16 mouse cellular contexts compared by ENCODE assay signal in the genomic region with DNA sequence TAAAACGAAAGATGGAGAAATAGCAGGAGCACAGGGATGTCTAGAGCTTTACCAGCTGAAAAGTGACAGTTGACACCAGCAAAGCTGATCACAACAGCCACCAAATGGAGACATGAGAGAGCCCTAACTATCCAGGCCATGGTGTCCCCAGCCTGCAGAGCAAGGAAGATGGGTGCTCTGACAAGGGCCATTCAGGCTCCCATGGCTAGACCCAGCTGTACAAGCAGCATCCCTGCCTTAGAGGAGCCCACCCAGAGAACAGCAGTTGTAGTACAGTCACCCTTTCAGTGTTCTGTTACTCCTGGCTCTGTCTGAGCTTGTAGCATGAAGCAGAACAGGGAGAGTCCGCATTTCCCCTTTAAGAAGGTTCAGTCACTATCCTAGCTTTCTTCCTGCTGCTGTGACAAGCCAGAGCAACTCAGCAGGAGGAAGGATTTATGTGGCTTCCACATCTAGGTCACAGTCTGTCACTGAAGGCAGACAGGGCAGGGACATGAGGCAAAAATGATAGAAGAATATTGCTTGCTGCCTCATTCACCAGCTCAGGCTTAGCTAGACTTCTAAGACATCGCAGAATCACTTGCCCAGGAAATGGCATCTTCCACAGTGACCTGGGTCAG. TPM values are rescaled to one million over a fixed set of nuclear protein-coding genes. Genes with fewer than 3 reads are reported as not detected.
DNase-seq lines count a peak whose midpoint lies in the region; ATAC-seq and TF ChIP-seq lines count a peak whose summit lies in the region.
"Had no signal": no experiment of that assay in that cellular context is flagged by ENCODE, and none has a peak within 500 bp of the region (broad histone marks: within the 10 kb centered on the region; RNA-seq: fewer than 3 reads in every experiment).

No protein-coding gene starts in this region.

- TF ChIP-seq EP300 in stomach, postnatal 0 days (optimal IDR thresholded peaks at IDR 0.05): no peak

- H3K4me2 ChIP-seq in midbrain, embryonic 15.5 days: no peak overlapping the region
- H3K4me2 ChIP-seq in midbrain, embryonic 14.5 days (ENCODE audit: low read length): no peak overlapping the region
- no peak overlapping the region for H3K4me2 ChIP-seq in stomach, postnatal 0 days (replicated peaks; ENCODE audit: low read depth)
- H3K4me2 ChIP-seq: embryonic facial prominence, embryonic 15.5 days; heart, embryonic 13.5 days had no signal

- H3K4me3 ChIP-seq in midbrain, embryonic 15.5 days: no peak overlapping the region
- no peak overlapping the region for H3K4me3 ChIP-seq in midbrain, embryonic 14.5 days (replicated peaks; ENCODE audit: low read depth, low read length)
- H3K4me3 ChIP-seq in stomach, postnatal 0 days (ENCODE audit: low read depth, low read length): no peak overlapping the region
- H3K4me3 ChIP-seq in lung, adult 2 months (replicated peaks; ENCODE audit: extremely low read depth, low read depth, low read length): no peak overlapping the region
- H3K4me3 ChIP-seq: embryonic facial prominence, embryonic 15.5 days; heart, embryonic 13.5 days; myocyte had no signal

- no peak for TF ChIP-seq CTCF in stomach, postnatal 0 days (IDR thresholded peaks at IDR 0.05; ENCODE audit: low read depth)
- TF ChIP-seq CTCF in lung, adult 2 months (IDR thresholded peaks at IDR 0.05; ENCODE audit: insufficient read depth, low read length): no peak

- H3K9me3 ChIP-seq in midbrain, embryonic 15.5 days: no peaks in the 10 kb centered on the region
- no peaks in the 10 kb centered on the region for H3K9me3 ChIP-seq in midbrain, embryonic 14.5 days (ENCODE audit: control insufficient read depth, low read length)
- H3K9me3 ChIP-seq in stomach, postnatal 0 days (ENCODE audit: control insufficient read depth, low read length): no peaks in the 10 kb centered on the region
- H3K9me3 ChIP-seq: embryonic facial prominence, embryonic 15.5 days; heart, embryonic 13.5 days had no signal

- peaks cover 27% of the 10 kb centered on the region for H3K4me1 ChIP-seq in midbrain, embryonic 15.5 days
- peaks cover 19% of the 10 kb centered on the region for H3K4me1 ChIP-seq in midbrain, embryonic 14.5 days (ENCODE audit: control insufficient read depth, insufficient read depth, low read length)
- 0 out of 2 replicates have a peak, but pooled peaks cover 2% of the 10 kb centered on the region for H3K4me1 ChIP-seq in stomach, postnatal 0 days (replicated peaks; ENCODE audit: control insufficient read depth, insufficient read depth)
- peaks cover 3% of the 10 kb centered on the region; the same call in 1 of the 2 replicates for H3K4me1 ChIP-seq in lung, adult 2 months (ENCODE audit: control insufficient read depth, insufficient read depth, low read length)

- H3K27ac ChIP-seq in midbrain, embryonic 15.5 days: 0 out of 2 replicates have a peak overlapping the region, but pooled peaks have one; percentile 9
- no peak overlapping the region for H3K27ac ChIP-seq in midbrain, embryonic 14.5 days (replicated peaks; ENCODE audit: low read depth, low read length)
- no peak overlapping the region for H3K27ac ChIP-seq in stomach, postnatal 0 days (replicated peaks)
- H3K27ac ChIP-seq: embryonic facial prominence, embryonic 15.5 days; heart, embryonic 13.5 days had no signal

- no peak for DNase-seq in frontal cortex, adult 2 months (ENCODE audit: extremely low spot score in 1 of 2, low spot score in 1 of 2)
- DNase-seq in midbrain, embryonic 14.5 days: no peak
- peak; percentile 47 to 50 for DNase-seq in cerebellum, postnatal 14 days
- DNase-seq in stomach, postnatal 0 days (ENCODE audit: low spot score): peak; percentile 8
- DNase-seq in thymus, postnatal 36 days: no peak
- DNase-seq in lung, adult 2 months: no peak
- DNase-seq: layer of hippocampus, adult 9-11 months; thymus, postnatal 4 days had no signal

- WGBS in midbrain, embryonic 15.5 days: 84% methylated on average over 3 of the region's 3 CpGs
- WGBS in midbrain, embryonic 14.5 days: 86% methylated on average over 3 of the region's 3 CpGs
- 74% methylated on average over 3 of the region's 3 CpGs for WGBS in stomach, postnatal 0 days
- WGBS in lung, adult 2 months: 81% methylated on average over 3 of the region's 3 CpGs

- H3K9ac ChIP-seq in midbrain, embryonic 15.5 days: no peak overlapping the region
- no peak overlapping the region for H3K9ac ChIP-seq in midbrain, embryonic 14.5 days (replicated peaks; ENCODE audit: low read length)
- H3K9ac ChIP-seq in stomach, postnatal 0 days (ENCODE audit: low read length): no peak overlapping the region
- H3K9ac ChIP-seq: embryonic facial prominence, embryonic 15.5 days; heart, embryonic 13.5 days had no signal

- peak; percentile 26; the same call in 1 of the 2 replicates for ATAC-seq in frontal cortex, adult (ENCODE audit: low TSS enrichment)
- ATAC-seq in midbrain, embryonic 15.5 days (replicated peaks): no peak
- no peak for ATAC-seq in midbrain, embryonic 14.5 days (ENCODE audit: low FRiP score, low TSS enrichment)
- no peak for ATAC-seq in stomach, postnatal 0 days (ENCODE audit: low FRiP score, low TSS enrichment)
- ATAC-seq: forebrain, embryonic 14.5 days; intestine, embryonic 16.5 days; Patski had no signal

- H3K27me3 ChIP-seq in midbrain, embryonic 15.5 days (replicated peaks): no peaks in the 10 kb centered on the region
- no peaks in the 10 kb centered on the region for H3K27me3 ChIP-seq in midbrain, embryonic 14.5 days (ENCODE audit: control insufficient read depth, insufficient read depth, low read length)
- H3K27me3 ChIP-seq in stomach, postnatal 0 days (ENCODE audit: control insufficient read depth, insufficient read depth, low read length): no peaks in the 10 kb centered on the region
- H3K27me3 ChIP-seq: embryonic facial prominence, embryonic 15.5 days; heart, embryonic 13.5 days; Patski had no signal

- no peak for TF ChIP-seq POLR2A in lung, adult 2 months (IDR thresholded peaks at IDR 0.05; ENCODE audit: borderline replicate concordance, extremely low read depth, low read depth, low read length)

- no peaks in the 10 kb centered on the region for H3K36me3 ChIP-seq in midbrain, embryonic 15.5 days (replicated peaks)
- no peaks in the 10 kb centered on the region for H3K36me3 ChIP-seq in midbrain, embryonic 14.5 days (ENCODE audit: control insufficient read depth, insufficient read depth, low read length)
- H3K36me3 ChIP-seq in stomach, postnatal 0 days (ENCODE audit: control insufficient read depth, insufficient read depth, low read length): no peaks in the 10 kb centered on the region
- H3K36me3 ChIP-seq: embryonic facial prominence, embryonic 15.5 days; heart, embryonic 13.5 days had no signal

RNA-seq across cellular contexts. Expression of a gene that starts 21.7 kb away (rescaled TPM):
- 52.9 and 55.5 TPM in 2 replicates for polyA plus RNA-seq in frontal cortex, adult 2 months (2012; rRNA removed)
- 16.5 and 17.3 TPM in 2 replicates for polyA plus RNA-seq in midbrain, embryonic 15.5 days (2015; fragmentation: Nextera tagmentation; extraction: Ambion mirVana)
- 32.2 and 34.5 TPM in 2 replicates for polyA plus RNA-seq in midbrain, embryonic 14.5 days (2014; fragmentation: Nextera tagmentation; extraction: Ambion mirVana)
- 5.7 and 6.1 TPM in 2 replicates for polyA plus RNA-seq in stomach, postnatal 0 days (2015; fragmentation: Nextera tagmentation; extraction: Ambion mirVana)
- 13.4 and 17.4 TPM in 2 replicates for polyA plus RNA-seq in lung, adult 2 months (2012; rRNA removed)

Comparison
In these comparisons a context has a peak if more than half of its experiments do, and no peak if none do; other contexts are left out.
1. DNase-seq: peak in cerebellum, postnatal 14 days (2 of 2) and stomach, postnatal 0 days (single experiment); none in frontal cortex, adult 2 months (0 of 2), midbrain, embryonic 14.5 days (single experiment), thymus, postnatal 36 days (0 of 2) and lung, adult 2 months (single experiment).